Mouse (Mus musculus) cerebellum, adult 2 months (tissue): ENCODE results near the gene Plekhn1.

ENCODE experiments used
- CTCF ChIP-seq: fragments of 200-500 bp; IDR thresholded peaks from 2 replicates; pipeline ENCODE4 v1.5.1; 2011; ENCODE audit warnings: low read depth, mild to moderate bottlenecking, control low read depth, low read length, moderate library complexity, borderline replicate concordance; ENCODE audit not compliant: insufficient read depth
- POLR2A ChIP-seq: fragments of 200-500 bp; IDR thresholded peaks from 2 replicates; pipeline ENCODE4 v1.6.1; 2011; ENCODE audit warnings: low read length, control low read depth, borderline replicate concordance; ENCODE audit not compliant: insufficient read depth

GRCm38 (mm10) chr4:156197829-156198205 is 36.8 kb downstream of the Plekhn1 start:
- no peak for TF ChIP-seq CTCF
- no peak for TF ChIP-seq POLR2A
